Mouse (Mus musculus) ovary, adult 10 weeks (tissue): ENCODE results near the gene Kcnn4. TPM values are rescaled to one million over a fixed set of nuclear protein-coding genes. Genes with fewer than 3 reads are reported as not detected.

Source experiments
- polyA plus RNA-seq: library from polyadenylated mRNA; stranded (reverse); fragments of 350-450 nt; fragmentation: Illumina TruSeq; extraction: RNeasy Lipid Tissue Mini Kit (QIAGEN cat#74804); gene quantifications from one replicate; pipeline ENCODE4 v1.2.3, GENCODE M21; 2014

The Kcnn4 gene
- not detected for polyA plus RNA-seq

GRCm38 (mm10) chr7:24369731-24370541 is at the start of gene Kcnn4:
Gene Kcnn4, plus strand, starts transcription at chr7:24370263.

DNA sequence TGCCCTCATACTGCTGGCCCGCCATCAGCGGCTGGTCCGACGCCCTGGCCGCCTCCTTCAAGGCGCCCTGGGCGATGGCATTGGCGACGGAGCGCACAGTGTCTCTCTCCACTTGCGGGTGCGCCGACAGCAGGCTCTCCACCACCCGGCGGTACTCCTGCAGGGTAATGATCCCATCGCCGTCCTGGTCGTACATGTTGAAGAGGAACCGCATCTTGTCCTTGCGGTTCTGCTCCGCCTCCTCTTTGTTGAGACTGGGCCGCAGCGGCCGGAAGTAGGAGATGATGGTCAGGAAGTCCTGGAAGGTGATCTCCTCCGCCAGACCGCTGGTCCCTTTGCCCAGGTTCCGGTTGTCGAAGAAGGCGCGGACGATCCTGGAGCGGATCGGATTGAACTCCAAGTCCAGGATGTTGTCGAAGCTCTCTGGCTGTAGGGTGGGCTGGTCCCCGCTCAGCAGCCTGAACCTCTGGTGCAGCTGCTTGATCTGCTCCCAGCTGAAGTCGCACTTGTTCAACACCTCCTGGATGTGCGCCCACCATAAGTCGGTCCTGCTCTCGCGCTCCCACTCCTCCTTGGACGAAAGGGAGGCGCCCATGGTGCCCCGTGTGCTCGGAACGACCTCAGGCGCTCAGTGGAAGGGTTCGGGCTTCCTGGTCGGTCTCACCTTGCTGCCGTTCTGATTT is 36.6 kb upstream of the Kcnn4 start, which contains the start of gene Tescl:
Gene Tescl (minus strand): TSS at position 633 of the 683 bp plus-strand sequence.

GRCm38 (mm10) chr7:24348896-24349295 is 21.2 kb upstream of the Kcnn4 start, which contains the start of gene Lypd5:
Gene Lypd5, plus strand, starts transcription at chr7:24349196.

GRCm38 (mm10) chr7:24399256-24400081 is 29.4 kb downstream of the Kcnn4 start, which contains the start of gene Smg9:
Gene Smg9, plus strand, starts transcription at chr7:24399619.

Other genes starting within 250 kb of the Kcnn4 start
- gene Zfp235, start 236.1 kb upstream of the Kcnn4 start, polyA plus RNA-seq: 4.8 TPM
- gene Zfp114, start 195.2 kb upstream of the Kcnn4 start, polyA plus RNA-seq: 2.3 TPM
- gene Zfp111, start 158.8 kb upstream of the Kcnn4 start, polyA plus RNA-seq: 14.2 TPM
- gene Zfp109, start 132.7 kb upstream of the Kcnn4 start, polyA plus RNA-seq: 5.6 TPM
- 7.8 TPM for gene Zfp108, start 115.5 kb upstream of the Kcnn4 start, polyA plus RNA-seq
- 3.8 TPM for gene Zfp93, start 99.8 kb upstream of the Kcnn4 start, polyA plus RNA-seq
- 11.3 TPM for gene Zfp61, start 69.0 kb upstream of the Kcnn4 start, polyA plus RNA-seq
- gene Zfp94, start 53.6 kb upstream of the Kcnn4 start, polyA plus RNA-seq: 2.2 TPM
- not detected for gene Tescl, start 36.3 kb upstream of the Kcnn4 start, polyA plus RNA-seq
- not detected for gene Lypd5, start 21.1 kb upstream of the Kcnn4 start, polyA plus RNA-seq
- gene Smg9, start 29.4 kb downstream of the Kcnn4 start, polyA plus RNA-seq: not detected
- not detected for gene Irgc1, start 82.0 kb downstream of the Kcnn4 start, polyA plus RNA-seq
- 1.0 TPM for gene Plaur, start 92.2 kb downstream of the Kcnn4 start, polyA plus RNA-seq
- 0.34 TPM for gene Cadm4, start 111.8 kb downstream of the Kcnn4 start, polyA plus RNA-seq
- gene Zfp428, start 136.7 kb downstream of the Kcnn4 start, polyA plus RNA-seq: 0.80 TPM
- not detected for gene AC161166.1, start 142.2 kb downstream of the Kcnn4 start, polyA plus RNA-seq
- gene Irgq, start 160.4 kb downstream of the Kcnn4 start, polyA plus RNA-seq: 7.8 TPM
- not detected for gene Pinlyp, start 175.9 kb downstream of the Kcnn4 start, polyA plus RNA-seq
- gene Xrcc1, start 176.0 kb downstream of the Kcnn4 start, polyA plus RNA-seq: 0.88 TPM
- gene Ethe1, start 217.3 kb downstream of the Kcnn4 start, polyA plus RNA-seq: 0.31 TPM
- not detected for gene Zfp575, start 217.4 kb downstream of the Kcnn4 start, polyA plus RNA-seq
- gene Phldb3, start 240.5 kb downstream of the Kcnn4 start, polyA plus RNA-seq: not detected